Mouse (Mus musculus): ENCODE results near the gene Ifih1.
A peak's percentile ranks its signal among the peaks of the same experiment; 100 is the strongest.

Gene Ifih1

GRCm38 (mm10) chr2:62630446-62630845, 15.6 kb downstream of the Ifih1 start:
- DNase-seq: peak in 1 of 2 experiments; percentile 12

- no peak for DNase-seq
Measured at GRCm38 (mm10) chr2:62628356-62628755, 17.7 kb downstream of the Ifih1 start.

- DNase-seq: no peak
Measured at GRCm38 (mm10) chr2:62627728-62628127, 18.3 kb downstream of the Ifih1 start.

- DNase-seq: no peak
Measured at GRCm38 (mm10) chr2:62623024-62623441, 23.0 kb downstream of the Ifih1 start.

GRCm38 (mm10) chr2:62619679-62620078, 26.4 kb downstream of the Ifih1 start:
- DNase-seq: no peak

GRCm38 (mm10) chr2:62618934-62619341, 27.1 kb downstream of the Ifih1 start:
- DNase-seq: no peak

GRCm38 (mm10) chr2:62613133-62613532, 32.9 kb downstream of the Ifih1 start:
- no peak for DNase-seq

GRCm38 (mm10) chr2:62606205-62606604, 39.9 kb downstream of the Ifih1 start:
- no peak for DNase-seq

GRCm38 (mm10) chr2:62603530-62603929, 42.5 kb downstream of the Ifih1 start:
- no peak for DNase-seq

- no peak for DNase-seq
Measured at GRCm38 (mm10) chr2:62596586-62596985, 49.5 kb downstream of the Ifih1 start.

GRCm38 (mm10) chr2:62594491-62594890, 51.6 kb downstream of the Ifih1 start:
- no peak for DNase-seq

- no peak for DNase-seq
Measured at GRCm38 (mm10) chr2:62591555-62591954, 54.5 kb downstream of the Ifih1 start.

- no peak for DNase-seq
Measured at GRCm38 (mm10) chr2:62589333-62589732, 56.7 kb downstream of the Ifih1 start.

GRCm38 (mm10) chr2:62585769-62586168, 60.3 kb downstream of the Ifih1 start:
- DNase-seq: no peak

- DNase-seq: no peak
Measured at GRCm38 (mm10) chr2:62574962-62575361, 71.1 kb downstream of the Ifih1 start.

- no peak for DNase-seq
Measured at GRCm38 (mm10) chr2:62574250-62574649, 71.8 kb downstream of the Ifih1 start.

- peak; percentile 17 to 29 for DNase-seq
Measured at GRCm38 (mm10) chr2:62573753-62574159, 72.3 kb downstream of the Ifih1 start, which contains the start of gene Fap. Fap (minus strand) TSS chr2:62574075.

GRCm38 (mm10) chr2:62573099-62573752, 72.8 kb downstream of the Ifih1 start:
- peak in 1 of 2 experiments; percentile 5 for DNase-seq

GRCm38 (mm10) chr2:62564687-62565086, 81.4 kb downstream of the Ifih1 start:
- DNase-seq: no peak

GRCm38 (mm10) chr2:62562661-62563485, 83.2 kb downstream of the Ifih1 start:
- peak in 1 of 2 experiments; percentile 6 for DNase-seq

- DNase-seq: no peak
Measured at GRCm38 (mm10) chr2:62557417-62557816, 88.6 kb downstream of the Ifih1 start.

GRCm38 (mm10) chr2:62556349-62556748, 89.7 kb downstream of the Ifih1 start:
- no peak for DNase-seq

GRCm38 (mm10) chr2:62549659-62550058, 96.4 kb downstream of the Ifih1 start:
- DNase-seq: peak; percentile 11 to 13

- no peak for DNase-seq
Measured at GRCm38 (mm10) chr2:62549131-62549530, 96.9 kb downstream of the Ifih1 start.

Measured in kidney, postnatal 4 days (tissue).